Mouse (Mus musculus): Measurements from ENCODE around the gene Zfp865.
"Not testable (repeated sequence)": the region's sequence is repeated elsewhere in the genome, so short reads cannot be mapped to it uniquely, and the experiment has no call there.

Gene Zfp865

GRCm38 (mm10) chr7:5052931-5053343 is 32.8 kb downstream of the Zfp865 start:
- peak; percentile 50 to 60 for DNase-seq

- peak; percentile 58 to 60 for DNase-seq
These were observed 33.4 kb downstream of the Zfp865 start for GRCm38 (mm10) chr7:5053456-5054179.

GRCm38 (mm10) chr7:5056651-5057263 is 36.6 kb downstream of the Zfp865 start:
- DNase-seq, result peak; percentile 74 to 83

- no peak for DNase-seq
These were observed 37.2 kb downstream of the Zfp865 start for GRCm38 (mm10) chr7:5057381-5057780.

- DNase-seq, result no peak
These were observed 37.6 kb downstream of the Zfp865 start for GRCm38 (mm10) chr7:5057804-5058203.

GRCm38 (mm10) chr7:5058631-5059030 is 38.5 kb downstream of the Zfp865 start:
- no peak for DNase-seq

GRCm38 (mm10) chr7:5059421-5059820 is 39.2 kb downstream of the Zfp865 start:
- no peak for DNase-seq

GRCm38 (mm10) chr7:5060239-5060731 is 40.1 kb downstream of the Zfp865 start:
- peak; percentile 86 to 93 for DNase-seq

GRCm38 (mm10) chr7:5060944-5061773 is 41.0 kb downstream of the Zfp865 start:
- DNase-seq, result peak; percentile 100

GRCm38 (mm10) chr7:5061774-5062359 is 41.7 kb downstream of the Zfp865 start, which contains the start of gene U2af2:
Gene U2af2 (plus strand): TSS chr7:5062143.
- peak; percentile 96 to 99 for DNase-seq

GRCm38 (mm10) chr7:5062360-5063001 is 42.3 kb downstream of the Zfp865 start:
- peak in 1 of 2 experiments; percentile 82 for DNase-seq

GRCm38 (mm10) chr7:5064886-5065285 is 44.7 kb downstream of the Zfp865 start:
- no peak for DNase-seq

GRCm38 (mm10) chr7:5073586-5073985 is 53.4 kb downstream of the Zfp865 start:
- DNase-seq, result no peak

- DNase-seq, result no peak
These were observed 54.8 kb downstream of the Zfp865 start for GRCm38 (mm10) chr7:5074984-5075383.

- no peak for DNase-seq
These were observed 56.8 kb downstream of the Zfp865 start for GRCm38 (mm10) chr7:5076931-5077330.

GRCm38 (mm10) chr7:5079365-5080009 is 59.3 kb downstream of the Zfp865 start:
- not testable (repeated sequence) for DNase-seq

- peak; percentile 98 to 99 for DNase-seq
These were observed 60.0 kb downstream of the Zfp865 start, which contains the start of gene Epn1 for GRCm38 (mm10) chr7:5080010-5080751. Gene Epn1 (plus strand): TSS chr7:5080235.

- DNase-seq, result no peak
These were observed 60.6 kb downstream of the Zfp865 start for GRCm38 (mm10) chr7:5080815-5081214.

GRCm38 (mm10) chr7:5081241-5081640 is 61.1 kb downstream of the Zfp865 start:
- DNase-seq, result no peak

GRCm38 (mm10) chr7:5081939-5082338 is 61.8 kb downstream of the Zfp865 start:
- no peak for DNase-seq
